Mouse (Mus musculus) heart, embryonic 16.5 days (tissue): ENCODE data around the gene Slc12a9. TPM values are rescaled to one million over a fixed set of nuclear protein-coding genes. Genes with fewer than 3 reads are reported as not detected.

ENCODE experiments used
- ATAC-seq: fragments of 200-750 bp; cut with Nextera tagmentation; replicated peaks from 2 replicates; pipeline ENCODE4 v1.8.0; 2017; ENCODE audit warnings: moderate number of reproducible peaks; ENCODE audit not compliant: insufficient read depth, low FRiP score; ENCODE audit errors: extremely low read depth
- H3K27ac ChIP-seq: fragments of 300-500 bp; sonication (generic); 2 replicates; pipeline ENCODE4 v1.5.1; 2014; ENCODE audit warnings: mild to moderate bottlenecking, low read length, control low read depth, moderate library complexity
- H3K27me3 ChIP-seq: fragments of 300-500 bp; sonication (generic); 2 replicates; pipeline ENCODE4 v1.6.1; 2014; ENCODE audit warnings: low read length, mixed read lengths; ENCODE audit not compliant: control insufficient read depth, insufficient read depth
- H3K36me3 ChIP-seq: fragments of 300-500 bp; sonication (generic); 2 replicates; pipeline ENCODE4 v1.6.1; 2014; ENCODE audit not compliant: control insufficient read depth, insufficient read depth
- H3K4me1 ChIP-seq: fragments of 300-500 bp; sonication (generic); 2 replicates; pipeline ENCODE4 v1.6.1; 2014; ENCODE audit warnings: low read length, mixed read lengths; ENCODE audit not compliant: control insufficient read depth, insufficient read depth
- H3K4me2 ChIP-seq: fragments of 300-500 bp; sonication (generic); 2 replicates; pipeline ENCODE4 v1.6.1; 2014; ENCODE audit warnings: low read depth, mild to moderate bottlenecking, control low read depth, low read length
- H3K4me3 ChIP-seq: fragments of 300-500 bp; sonication (generic); 2 replicates; pipeline ENCODE4 v1.5.1; 2014; ENCODE audit warnings: mild to moderate bottlenecking, control low read depth, low read length
- H3K9ac ChIP-seq: fragments of 300-500 bp; sonication (generic); 2 replicates; pipeline ENCODE4 v1.6.1; 2014; ENCODE audit warnings: low read length, control low read depth
- H3K9me3 ChIP-seq: fragments of 300-500 bp; sonication (generic); replicated peaks from 2 replicates; pipeline ENCODE4 v1.6.1; 2016; ENCODE audit warnings: low read length; ENCODE audit not compliant: control insufficient read depth
- WGBS: fragments of 180-500 bp; shearing (Covaris S2); extraction: QIAGEN DNeasy Blood & Tissue Kit; methylation state at CpG from one replicate; pipeline ENCODE4 v1.1.7; 2014; 5-methylcytosine and 5-hydroxymethylcytosine counted together
- polyA plus RNA-seq: library from polyadenylated mRNA; unstranded; fragments of >200 nt; fragmentation: Nextera tagmentation; extraction: Ambion mirVana; gene quantifications from 2 replicates; pipeline ENCODE4 v1.2.1, GENCODE M21; 2015

The Slc12a9 gene
- polyA plus RNA-seq, 1 experiment from 2014 or later, result 8.5 TPM

DNA sequence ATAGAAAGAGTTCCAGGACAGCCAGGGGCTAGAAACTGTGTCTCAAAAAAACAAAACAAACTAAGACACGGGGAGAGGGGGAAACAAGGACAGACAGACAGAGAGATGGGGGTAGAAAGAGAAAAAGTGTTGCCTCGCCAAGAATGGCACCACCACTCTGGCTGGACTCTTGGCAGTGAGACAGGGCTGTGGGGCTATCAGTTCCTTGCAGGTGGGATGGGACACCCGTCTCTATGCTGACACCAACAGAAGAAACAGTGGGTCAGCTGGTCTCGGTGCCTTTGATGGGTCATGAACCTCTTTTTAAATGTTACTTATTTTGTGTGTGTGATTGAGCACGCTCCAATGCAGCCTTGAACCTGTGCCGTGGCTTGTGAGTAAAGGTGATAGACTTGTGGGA, 6.8 kb upstream of the Slc12a9 start:
- H3K9me3 ChIP-seq, result 0 out of 2 replicates have a peak, but pooled peaks cover 3% of the 10 kb centered on the region
- ATAC-seq, result no peak
- no peak overlapping the region for H3K9ac ChIP-seq
- H3K27ac ChIP-seq, result peak overlapping the region; percentile 91
- WGBS, result 74% methylated on average over 6 of the region's 6 CpGs
- no peak overlapping the region for H3K4me2 ChIP-seq
- no peaks in the 10 kb centered on the region for H3K36me3 ChIP-seq
- no peaks in the 10 kb centered on the region for H3K27me3 ChIP-seq
- peaks cover 14% of the 10 kb centered on the region for H3K4me1 ChIP-seq
- no peak overlapping the region for H3K4me3 ChIP-seq

DNA sequence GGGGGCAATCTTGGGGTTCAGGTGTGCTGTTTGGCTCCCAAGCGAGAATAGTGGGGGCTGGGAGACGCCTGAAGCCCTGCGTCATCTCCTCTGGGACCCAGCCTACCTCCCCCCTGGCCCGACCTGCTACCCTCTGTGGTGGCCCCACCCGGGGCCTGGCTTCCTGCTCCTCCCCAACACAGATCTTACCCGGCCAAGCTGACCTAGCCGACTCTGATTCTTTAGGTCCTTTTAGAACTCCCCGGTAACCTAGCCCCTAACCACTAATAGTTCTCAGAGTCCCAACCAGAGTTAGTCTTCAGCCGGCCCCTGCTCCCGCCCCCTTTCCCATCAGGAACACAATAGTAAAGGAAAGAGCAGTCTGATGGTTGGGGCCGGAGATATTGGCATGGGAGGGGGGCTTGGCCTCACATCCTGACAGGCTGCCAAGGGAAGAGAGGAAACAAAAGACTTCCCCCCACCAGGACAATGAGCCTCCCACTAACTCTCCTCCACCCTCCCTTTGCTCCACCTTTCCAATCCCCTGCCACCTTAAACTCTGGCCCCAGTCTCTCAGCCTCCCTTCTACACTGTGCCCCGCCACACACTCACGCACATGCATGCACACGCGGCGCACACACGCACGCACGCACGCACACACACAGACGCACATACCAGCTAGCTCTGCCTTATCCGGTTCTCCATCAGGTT, 6.0 kb upstream of the Slc12a9 start:
- Histone ChIP-seq H3K27me3 (no peaks in the 10 kb centered on the region), H3K4me1 (peaks cover 14% of the 10 kb centered on the region), H3K4me2 (peak overlapping the region; percentile 75), H3K36me3 (no peaks in the 10 kb centered on the region), H3K27ac (peak overlapping the region; percentile 91), H3K4me3 (peak overlapping the region; percentile 55), H3K9me3 (0 out of 2 replicates have a peak, but pooled peaks cover 3% of the 10 kb centered on the region), H3K9ac (peak overlapping the region; percentile 74)
- WGBS, result 24% methylated on average over 22 of the region's 22 CpGs
- ATAC-seq, result peak; percentile 64

DNA sequence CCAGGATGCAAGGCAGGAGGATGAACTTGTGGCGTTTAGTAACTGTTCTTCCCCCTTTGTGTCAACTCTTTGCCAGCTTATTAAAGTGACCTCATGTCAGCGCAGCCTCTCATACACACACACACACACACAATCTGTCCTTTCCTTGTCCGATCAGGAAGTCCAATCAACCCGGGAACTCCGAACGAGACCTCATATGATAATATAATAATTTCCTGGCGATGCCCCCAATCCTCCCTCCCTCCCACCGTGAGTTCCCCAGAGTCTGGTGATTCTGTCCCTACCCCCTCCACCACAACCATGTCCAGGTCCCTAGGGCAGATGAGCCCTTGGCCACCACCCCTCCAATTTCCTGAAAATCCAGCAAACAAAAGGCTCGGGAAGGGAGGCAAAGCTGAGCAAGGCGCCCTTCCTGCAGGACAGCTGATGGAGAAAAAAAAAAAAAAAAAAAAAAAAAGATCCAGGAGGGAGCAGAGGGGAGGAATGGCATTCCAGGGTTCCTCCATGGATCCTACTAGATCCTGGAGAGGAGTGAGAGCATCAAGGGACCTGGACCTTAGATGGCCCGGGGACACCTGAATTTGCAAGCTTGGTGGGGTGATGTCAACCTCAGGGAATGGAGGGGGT, 5.4 kb upstream of the Slc12a9 start:
- Histone ChIP-seq H3K27me3 (no peaks in the 10 kb centered on the region), H3K4me3 (peak overlapping the region; percentile 55), H3K9me3 (0 out of 2 replicates have a peak, but pooled peaks cover under 1% of the 10 kb centered on the region), H3K4me1 (peaks cover 14% of the 10 kb centered on the region), H3K36me3 (no peaks in the 10 kb centered on the region), H3K9ac (peak overlapping the region; percentile 74), H3K4me2 (peak overlapping the region; percentile 75), H3K27ac (peak overlapping the region; percentile 91)
- WGBS, result 2% methylated on average over 11 of the region's 11 CpGs
- ATAC-seq, result peak; percentile 42

DNA sequence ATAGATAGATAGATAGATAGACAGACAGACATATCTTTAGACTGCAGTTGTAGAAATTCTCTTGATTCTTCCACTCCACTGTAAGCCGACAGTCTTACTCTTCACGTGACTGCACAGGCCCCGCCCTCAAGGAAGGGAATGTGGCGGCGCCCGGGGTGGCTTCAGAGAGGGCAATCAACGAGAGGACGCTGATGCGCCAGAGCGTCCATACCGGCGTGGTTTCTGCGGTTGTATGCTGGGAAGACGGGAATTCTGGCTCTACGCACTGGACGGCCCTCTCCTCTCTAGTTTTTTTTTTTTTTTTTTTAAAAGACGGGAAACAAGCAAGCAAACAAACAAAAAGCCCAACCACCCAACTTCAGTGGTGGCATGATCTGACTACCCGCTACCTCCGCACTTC, 4.9 kb upstream of the Slc12a9 start:
- H3K4me3 ChIP-seq, result peak overlapping the region; percentile 55
- peak; percentile 79 for ATAC-seq
- H3K4me1 ChIP-seq, result peaks cover 14% of the 10 kb centered on the region
- peak overlapping the region; percentile 75 for H3K4me2 ChIP-seq
- no peaks in the 10 kb centered on the region for H3K27me3 ChIP-seq
- no peaks in the 10 kb centered on the region for H3K36me3 ChIP-seq
- peak overlapping the region; percentile 91 for H3K27ac ChIP-seq
- WGBS, result under 1% methylated on average over 19 of the region's 19 CpGs
- H3K9ac ChIP-seq, result peak overlapping the region; percentile 74
- H3K9me3 ChIP-seq, result no peaks in the 10 kb centered on the region

DNA sequence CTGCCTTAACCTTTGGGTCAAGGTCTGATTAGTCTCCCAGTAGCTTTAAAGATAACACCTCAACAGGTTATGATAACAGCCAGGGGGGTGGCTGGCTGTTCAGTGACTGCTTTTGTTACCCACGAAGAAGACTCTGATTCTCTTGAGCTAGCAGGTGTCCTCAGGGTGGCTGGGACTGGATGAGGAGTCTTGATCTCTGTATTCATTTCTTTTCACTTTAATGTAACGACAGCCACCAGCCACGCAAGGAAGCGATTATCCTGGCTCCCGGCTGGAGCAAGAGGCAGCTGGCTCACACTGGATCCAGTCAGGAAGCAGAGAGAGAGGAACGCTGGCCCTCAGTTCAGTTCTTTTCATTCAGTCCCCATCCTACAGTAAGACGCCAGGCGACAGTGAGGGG, 3.8 kb upstream of the Slc12a9 start:
- WGBS, result 39% methylated on average over 8 of the region's 8 CpGs
- Histone ChIP-seq H3K4me2 (no peak overlapping the region), H3K9ac (no peak overlapping the region), H3K27ac (peak overlapping the region; percentile 19), H3K4me1 (peaks cover 18% of the 10 kb centered on the region), H3K36me3 (no peaks in the 10 kb centered on the region), H3K4me3 (no peak overlapping the region), H3K9me3 (no peaks in the 10 kb centered on the region), H3K27me3 (no peaks in the 10 kb centered on the region)
- ATAC-seq, result no peak

DNA sequence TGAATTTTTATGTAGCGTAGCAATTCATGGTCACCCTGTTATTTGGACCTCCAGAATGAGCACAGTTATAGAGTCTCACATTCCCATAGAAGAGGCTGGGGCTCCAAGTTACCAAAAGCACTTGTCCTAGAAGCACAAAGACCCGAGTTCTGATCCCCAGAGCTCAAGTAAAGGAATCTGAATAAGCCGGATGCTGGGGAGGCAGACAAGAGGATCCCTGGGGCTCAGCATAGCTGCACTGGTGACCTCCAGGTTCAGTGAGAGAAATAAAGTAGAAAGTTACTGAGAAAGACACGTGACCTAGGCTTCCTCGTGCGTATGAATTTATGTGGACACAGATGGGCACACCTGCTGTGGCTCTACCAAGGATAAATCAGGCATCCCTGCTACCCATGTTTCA, 1.7 kb upstream of the Slc12a9 start:
- H3K36me3 ChIP-seq, result no peaks in the 10 kb centered on the region
- peaks cover 18% of the 10 kb centered on the region for H3K4me1 ChIP-seq
- no peaks in the 10 kb centered on the region for H3K27me3 ChIP-seq
- H3K9me3 ChIP-seq, result no peaks in the 10 kb centered on the region
- H3K27ac ChIP-seq, result no peak overlapping the region
- ATAC-seq, result no peak
- H3K4me3 ChIP-seq, result no peak overlapping the region
- no peak overlapping the region for H3K4me2 ChIP-seq
- H3K9ac ChIP-seq, result no peak overlapping the region
- WGBS, result 69% methylated on average over 6 of the region's 6 CpGs

DNA sequence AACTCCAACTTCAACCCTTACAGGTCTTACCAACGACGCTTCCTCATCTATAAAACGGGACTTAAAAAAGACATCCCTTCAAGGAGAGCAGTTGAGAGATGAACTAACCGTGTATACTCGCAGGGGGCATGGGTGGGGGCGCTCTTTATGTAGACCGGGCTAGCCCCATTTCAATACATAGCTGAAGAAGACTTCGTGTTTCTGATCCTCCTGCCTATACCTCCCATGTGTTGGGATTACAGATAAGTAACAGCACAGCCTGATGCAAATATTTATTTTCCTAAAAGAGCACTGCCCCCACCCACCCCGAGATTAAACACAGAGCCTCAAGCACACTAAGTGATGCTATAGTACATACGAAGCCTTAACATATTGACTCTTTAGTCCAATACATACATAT, 920 bp upstream of the Slc12a9 start:
- 50% methylated on average over 10 of the region's 10 CpGs for WGBS
- Histone ChIP-seq H3K27ac (no peak overlapping the region), H3K4me2 (peak overlapping the region; percentile 92), H3K9me3 (no peaks in the 10 kb centered on the region), H3K4me3 (peak overlapping the region; percentile 67; the same call in 1 of the 2 replicates), H3K27me3 (no peaks in the 10 kb centered on the region), H3K36me3 (no peaks in the 10 kb centered on the region), H3K4me1 (peaks cover 15% of the 10 kb centered on the region), H3K9ac (no peak overlapping the region)
- no peak for ATAC-seq

DNA sequence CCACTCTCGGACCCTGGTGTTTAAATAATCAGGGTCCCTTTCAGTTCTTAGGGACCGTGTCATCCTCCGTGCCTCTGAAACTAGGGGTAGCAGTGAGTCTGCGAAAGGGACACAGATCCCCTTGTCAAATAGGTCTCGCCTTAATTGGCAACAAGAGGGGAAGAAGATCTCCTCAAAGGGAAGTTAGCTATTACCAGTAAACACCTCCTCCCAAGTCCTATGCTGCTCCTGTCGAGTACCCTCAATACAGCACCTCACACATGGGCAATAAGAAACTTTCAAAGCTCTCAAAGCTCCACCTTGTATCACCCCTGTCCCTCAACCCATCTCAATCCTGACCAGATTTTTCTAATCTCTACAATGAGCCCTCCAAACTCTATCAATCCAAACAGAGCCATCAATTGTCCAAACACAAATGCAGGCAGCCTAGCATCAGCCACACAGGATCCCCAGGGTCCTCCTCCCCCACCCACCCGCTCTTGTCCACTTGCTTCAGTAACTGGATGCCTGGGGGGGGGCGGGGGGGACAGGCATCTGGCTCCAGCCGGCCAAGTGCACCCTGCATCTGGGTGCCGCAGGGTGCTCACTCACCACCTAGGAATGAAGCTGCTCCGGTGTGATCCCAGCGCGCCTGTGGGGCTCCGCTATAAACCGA, 413 bp downstream of the Slc12a9 start:
- no peak for ATAC-seq

DNA sequence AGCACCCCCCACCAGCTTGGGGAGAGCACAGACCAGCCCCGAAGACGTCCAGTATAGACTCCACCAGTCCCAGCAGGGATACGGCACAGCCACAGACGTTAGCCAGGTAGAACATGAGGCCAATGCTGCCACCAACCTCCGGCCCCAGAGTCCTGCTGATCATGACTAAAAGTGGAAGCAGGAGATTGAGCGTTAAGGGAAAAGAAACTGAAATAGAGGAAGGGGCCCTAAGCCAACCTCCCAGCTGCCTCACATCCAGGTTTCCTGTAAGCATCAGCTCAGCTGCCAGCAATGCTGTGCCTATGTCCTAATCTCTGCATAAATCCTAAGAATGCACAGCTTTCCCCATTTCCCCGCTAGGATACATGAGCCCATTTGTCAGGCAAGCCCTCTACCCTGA, 2.5 kb downstream of the Slc12a9 start:
- 80% methylated on average over 7 of the region's 7 CpGs for WGBS
- no peak for ATAC-seq
- H3K9ac ChIP-seq, result no peak overlapping the region
- no peaks in the 10 kb centered on the region for H3K27me3 ChIP-seq
- no peak overlapping the region for H3K27ac ChIP-seq
- H3K36me3 ChIP-seq, result no peaks in the 10 kb centered on the region; the same call in 1 of the 2 replicates
- H3K4me2 ChIP-seq, result no peak overlapping the region
- 0 out of 2 replicates have a peak, but pooled peaks cover 4% of the 10 kb centered on the region for H3K4me1 ChIP-seq
- no peak overlapping the region for H3K4me3 ChIP-seq
- no peaks in the 10 kb centered on the region for H3K9me3 ChIP-seq

More for the DNA sequence above, 413 bp downstream of the Slc12a9 start:
- Histone ChIP-seq H3K9me3 (no peaks in the 10 kb centered on the region), H3K4me3 (peak overlapping the region; percentile 67), H3K27ac (no peak overlapping the region), H3K9ac (peak overlapping the region; percentile 59), H3K36me3 (no peaks in the 10 kb centered on the region), H3K4me1 (peaks cover 9% of the 10 kb centered on the region; the same call in 1 of the 2 replicates), H3K27me3 (no peaks in the 10 kb centered on the region), H3K4me2 (peak overlapping the region; percentile 92)
- 23% methylated on average over 15 of the region's 15 CpGs for WGBS
